Mouse (Mus musculus): ENCODE results near the gene Tmcc1. TPM values are rescaled to one million over a fixed set of nuclear protein-coding genes. Genes with fewer than 3 reads are reported as not detected.

Gene Tmcc1
- total and polyA plus RNA-seq, 3 experiments, result 9.1 to 30.6 TPM; not detected in 1

- Histone ChIP-seq H3K4me1 (ENCODE audit: control insufficient read depth in 1 of 2, insufficient read depth in 2 of 2, low read length in 2 of 2) (peaks cover 5 to 6% of the 10 kb centered on the region in 2 experiments; a peak in 2 of 4 replicates), H3K4me3 (ENCODE audit: control insufficient read depth in 1 of 2, insufficient read depth in 1 of 2, low read depth in 2 of 2, low read length in 2 of 2) (no peak overlapping the region), H3K9ac (ENCODE audit: control insufficient read depth, low read depth, low read length, poor library complexity, severe bottlenecking) (no peak overlapping the region), H3K27me3 (ENCODE audit: control insufficient read depth in 1 of 2, insufficient read depth in 2 of 2, low read length in 2 of 2) (no peaks in the 10 kb centered on the region), H3K79me2 (ENCODE audit: control insufficient read depth, insufficient read depth, low read length, poor library complexity) (no peaks in the 10 kb centered on the region), H3K36me3 (ENCODE audit: control insufficient read depth in 1 of 2, insufficient read depth in 2 of 2, low read length in 2 of 2) (peaks cover 0 to 12% of the 10 kb centered on the region in 2 experiments; a peak in 2 of 4 replicates), H3K27ac (ENCODE audit: control insufficient read depth, low read depth, low read length) (no peak overlapping the region), H3K9me3 (replicated peaks; ENCODE audit: insufficient read depth, low read length) (no peaks in the 10 kb centered on the region)
- no peak for TF ChIP-seq CTCF (IDR thresholded peaks at IDR 0.05 in 2 of 3, conservative IDR thresholded peaks at IDR 0.05 in 1 of 3; ENCODE audit: control insufficient read depth in 1 of 3, insufficient read depth in 1 of 3, low read depth in 2 of 3, low read length in 3 of 3, poor library complexity in 1 of 3, severe bottlenecking in 1 of 3)
- no peak for TF ChIP-seq GABPA (IDR thresholded peaks at IDR 0.05; ENCODE audit: low read depth, low read length)
- TF ChIP-seq JUND (IDR thresholded peaks at IDR 0.05; ENCODE audit: low read depth, low read length), result no peak
- TF ChIP-seq POLR2A (IDR thresholded peaks at IDR 0.05; ENCODE audit: control insufficient read depth in 1 of 2, insufficient read depth in 1 of 2, low read depth in 1 of 2, low read length in 2 of 2, poor library complexity in 1 of 2), result no peak
- TF ChIP-seq SMC3 (IDR thresholded peaks at IDR 0.05; ENCODE audit: low read depth, low read length), result no peak
- no peak for TF ChIP-seq MYC (IDR thresholded peaks at IDR 0.05; ENCODE audit: low read depth, low read length)
- no peak for TF ChIP-seq MAX (IDR thresholded peaks at IDR 0.05; ENCODE audit: low read length)
- TF ChIP-seq POLR2AphosphoS2 (IDR thresholded peaks at IDR 0.05; ENCODE audit: low read length), result no peak
- no peak for TF ChIP-seq TCF12 (IDR thresholded peaks at IDR 0.05; ENCODE audit: low read depth, low read length)
- TF ChIP-seq UBTF (IDR thresholded peaks at IDR 0.05; ENCODE audit: borderline replicate concordance, insufficient read depth, low read depth, low read length), result no peak
- TF ChIP-seq KAT2A (conservative IDR thresholded peaks at IDR 0.05; ENCODE audit: low read depth, low read length), result no peak
- no peak for TF ChIP-seq ZC3H11A (IDR thresholded peaks at IDR 0.05; ENCODE audit: low read depth, low read length)
- no peak for TF ChIP-seq MEF2A (IDR thresholded peaks at IDR 0.05; ENCODE audit: extremely low read depth, insufficient replicate concordance, low read depth, low read length, poor library complexity, severe bottlenecking)
- no peak for TF ChIP-seq CHD1 (IDR thresholded peaks at IDR 0.05; ENCODE audit: low read depth, low read length)
- no peak for TF ChIP-seq MYB (IDR thresholded peaks at IDR 0.05; ENCODE audit: low read depth, low read length)
- no peak for TF ChIP-seq USF2 (IDR thresholded peaks at IDR 0.05; ENCODE audit: borderline replicate concordance in 1 of 2, insufficient read depth in 1 of 2, low read depth in 1 of 2, low read length in 2 of 2)
- DNase-seq (ENCODE audit: low read depth, low spot score), result no peak
Observed at GRCm38 (mm10) chr6:116056676-116057264, 136.5 kb downstream of the Tmcc1 start.

DNA sequence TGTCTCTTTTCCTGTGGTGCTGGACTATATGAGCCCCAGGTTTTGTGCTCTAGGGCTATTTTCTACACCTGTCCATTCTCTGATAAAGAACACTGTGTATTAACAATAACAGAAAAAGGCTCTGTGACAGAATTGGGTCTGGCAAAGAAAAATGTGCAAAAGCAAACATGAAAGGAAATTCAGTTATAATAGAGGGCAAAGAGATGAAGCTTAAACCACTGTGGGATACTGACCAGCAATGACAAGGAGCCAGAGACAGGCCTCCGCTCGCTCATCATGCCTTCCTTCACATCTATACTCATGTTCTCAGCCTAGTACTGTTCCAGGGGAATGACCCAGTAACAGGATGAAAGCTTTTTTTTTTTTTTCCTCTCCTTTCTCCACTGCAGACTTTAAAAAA, 137.5 kb downstream of the Tmcc1 start:
- H3K27ac ChIP-seq (ENCODE audit: control insufficient read depth, low read depth, low read length), result no peak overlapping the region
- TF ChIP-seq GATA1 (IDR thresholded peaks at IDR 0.05; ENCODE audit: low read depth, low read length) (no peak), GABPA (IDR thresholded peaks at IDR 0.05; ENCODE audit: low read depth, low read length) (no peak)
- DNase-seq (ENCODE audit: low read depth, low spot score), result no peak
- H3K79me2 ChIP-seq (ENCODE audit: control insufficient read depth, insufficient read depth, low read length, poor library complexity), result no peaks in the 10 kb centered on the region
- no peaks in the 10 kb centered on the region for H3K9me3 ChIP-seq (replicated peaks; ENCODE audit: insufficient read depth, low read length)
- H3K4me1 ChIP-seq (ENCODE audit: control insufficient read depth in 1 of 2, insufficient read depth in 2 of 2, low read length in 2 of 2), result peaks cover 5 to 6% of the 10 kb centered on the region in 2 experiments; a peak in 2 of 4 replicates
- no peaks in the 10 kb centered on the region for H3K27me3 ChIP-seq (ENCODE audit: control insufficient read depth in 1 of 2, insufficient read depth in 2 of 2, low read length in 2 of 2)
- peaks cover 0 to 12% of the 10 kb centered on the region in 2 experiments; a peak in 2 of 4 replicates for H3K36me3 ChIP-seq (ENCODE audit: control insufficient read depth in 1 of 2, insufficient read depth in 2 of 2, low read length in 2 of 2)
- H3K4me3 ChIP-seq (ENCODE audit: control insufficient read depth in 1 of 2, insufficient read depth in 1 of 2, low read depth in 2 of 2, low read length in 2 of 2), result no peak overlapping the region
- no peak overlapping the region for H3K9ac ChIP-seq (ENCODE audit: control insufficient read depth, low read depth, low read length, poor library complexity, severe bottlenecking)

Data from MEL (cell line).